Mouse (Mus musculus) kidney, embryonic 16.5 days (tissue): ENCODE measurements around the gene Sgk1. TPM values are rescaled to one million over a fixed set of nuclear protein-coding genes. Genes with fewer than 3 reads are reported as not detected.

Source experiments
- ATAC-seq: fragments of 200-750 bp; cut with Nextera tagmentation; 2 replicates; pipeline ENCODE4 v1.8.0; 2017; ENCODE audit warnings: moderate TSS enrichment; ENCODE audit not compliant: low FRiP score, low TSS enrichment
- H3K27ac ChIP-seq: fragments of 300-500 bp; sonication (generic); 2 replicates; pipeline ENCODE4 v1.5.1; 2014; ENCODE audit warnings: low read length
- H3K27me3 ChIP-seq: fragments of 300-500 bp; sonication (generic); 2 replicates; pipeline ENCODE4 v1.6.1; 2014; ENCODE audit warnings: low read length, control low read depth, mixed read lengths; ENCODE audit not compliant: insufficient read depth
- H3K36me3 ChIP-seq: fragments of 300-500 bp; sonication (generic); 2 replicates; pipeline ENCODE4 v1.6.1; 2014; ENCODE audit warnings: low read length, control low read depth, mixed read lengths; ENCODE audit not compliant: insufficient read depth
- H3K4me1 ChIP-seq: fragments of 300-500 bp; sonication (generic); 2 replicates; pipeline ENCODE4 v1.6.1; 2014; ENCODE audit warnings: low read length, control low read depth, mixed read lengths; ENCODE audit not compliant: insufficient read depth
- H3K4me2 ChIP-seq: fragments of 300-500 bp; sonication (generic); replicated peaks from 2 replicates; pipeline ENCODE4 v1.6.1; 2014; ENCODE audit warnings: low read depth, low read length
- H3K4me3 ChIP-seq: fragments of 300-500 bp; sonication (generic); 2 replicates; pipeline ENCODE4 v1.5.1; 2014; ENCODE audit warnings: mild to moderate bottlenecking, low read length
- H3K9ac ChIP-seq: fragments of 300-500 bp; sonication (generic); replicated peaks from 2 replicates; pipeline ENCODE4 v1.6.1; 2014; ENCODE audit warnings: low read length
- H3K9me3 ChIP-seq: fragments of 300-500 bp; sonication (generic); 2 replicates; pipeline ENCODE4 v1.6.1; 2016; ENCODE audit warnings: low read length, control low read depth
- WGBS: fragments of 180-500 bp; shearing (Covaris S2); extraction: QIAGEN DNeasy Blood & Tissue Kit; methylation state at CpG from one replicate; pipeline ENCODE4 v1.1.7; 2014; 5-methylcytosine and 5-hydroxymethylcytosine counted together
- polyA plus RNA-seq: library from polyadenylated mRNA; unstranded; fragments of >200 nt; fragmentation: Nextera tagmentation; extraction: Ambion mirVana; gene quantifications from 2 replicates; pipeline ENCODE4 v1.2.1, GENCODE M21; 2015

Gene Sgk1
- polyA plus RNA-seq, 1 experiment from 2014 or later: 105 TPM

DNA sequence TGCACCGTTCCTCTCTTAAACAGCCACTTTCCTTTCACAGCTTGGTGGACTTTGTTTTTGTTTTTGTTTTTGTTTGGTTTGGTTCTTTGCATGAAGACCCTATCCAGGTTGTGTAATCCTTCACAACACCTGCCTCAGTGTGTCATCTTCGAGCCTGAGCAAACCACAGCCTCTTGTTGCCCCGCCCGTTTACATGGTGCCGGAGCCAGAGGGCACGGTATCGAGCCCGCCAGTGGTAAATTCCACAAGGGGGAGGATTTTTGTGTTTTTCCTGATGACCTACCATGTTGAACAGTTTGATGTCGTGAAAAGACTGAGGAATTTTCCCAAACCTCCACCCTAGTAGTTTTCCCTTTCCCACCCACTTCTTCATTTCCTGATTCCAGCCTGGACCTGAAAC lies 35.6 kb upstream of the Sgk1 start:
- no peaks in the 10 kb centered on the region; the same call in 1 of the 2 replicates for H3K4me1 ChIP-seq
- no peaks in the 10 kb centered on the region for H3K36me3 ChIP-seq
- WGBS: 89% methylated on average over 9 of the region's 9 CpGs
- ATAC-seq: no peak
- H3K9me3 ChIP-seq: no peaks in the 10 kb centered on the region
- no peaks in the 10 kb centered on the region for H3K27me3 ChIP-seq
- H3K9ac ChIP-seq: no peak overlapping the region
- no peak overlapping the region for H3K4me2 ChIP-seq
- H3K27ac ChIP-seq: no peak overlapping the region
- H3K4me3 ChIP-seq: no peak overlapping the region

GRCm38 (mm10) chr10:21847026-21847820 lies 34.8 kb upstream of the Sgk1 start:
- Histone ChIP-seq H3K4me1 (no peaks in the 10 kb centered on the region; the same call in 1 of the 2 replicates), H3K27ac (no peak overlapping the region), H3K4me3 (no peak overlapping the region), H3K9ac (no peak overlapping the region), H3K27me3 (no peaks in the 10 kb centered on the region), H3K9me3 (no peaks in the 10 kb centered on the region), H3K4me2 (no peak overlapping the region), H3K36me3 (no peaks in the 10 kb centered on the region)
- 86% methylated on average over 11 of the region's 11 CpGs for WGBS
- ATAC-seq: no peak

GRCm38 (mm10) chr10:21847931-21848670 lies 33.9 kb upstream of the Sgk1 start:
- no peak for ATAC-seq
- no peaks in the 10 kb centered on the region for H3K9me3 ChIP-seq
- H3K4me1 ChIP-seq: no peaks in the 10 kb centered on the region; the same call in 1 of the 2 replicates
- H3K4me2 ChIP-seq: no peak overlapping the region
- no peaks in the 10 kb centered on the region for H3K27me3 ChIP-seq
- H3K27ac ChIP-seq: no peak overlapping the region
- 74% methylated on average over 16 of the region's 16 CpGs for WGBS
- H3K4me3 ChIP-seq: no peak overlapping the region
- no peak overlapping the region for H3K9ac ChIP-seq
- H3K36me3 ChIP-seq: no peaks in the 10 kb centered on the region

DNA sequence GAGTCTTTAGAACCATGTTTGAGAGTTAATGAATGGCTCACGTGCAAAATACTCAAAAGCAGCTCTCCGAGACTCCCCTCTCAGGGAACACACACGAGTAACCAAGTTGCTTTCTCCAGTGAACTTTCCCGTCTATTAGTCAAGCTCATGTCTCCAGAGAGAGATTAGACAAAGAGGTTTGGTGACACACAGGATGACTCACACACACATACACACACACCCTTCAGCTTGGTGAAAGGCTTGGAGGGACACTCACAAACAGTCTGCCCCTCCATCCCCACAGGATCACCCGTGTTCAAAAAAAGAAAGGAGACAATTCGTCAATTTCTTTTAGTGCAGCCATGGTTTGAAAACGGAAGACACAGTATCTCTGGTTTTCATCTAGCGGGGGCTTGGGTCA lies 32.7 kb upstream of the Sgk1 start:
- no peak for ATAC-seq
- no peak overlapping the region for H3K9ac ChIP-seq
- no peak overlapping the region for H3K4me2 ChIP-seq
- H3K36me3 ChIP-seq: no peaks in the 10 kb centered on the region
- no peak overlapping the region for H3K4me3 ChIP-seq
- H3K27ac ChIP-seq: no peak overlapping the region
- no peaks in the 10 kb centered on the region; the same call in 1 of the 2 replicates for H3K4me1 ChIP-seq
- no peaks in the 10 kb centered on the region for H3K9me3 ChIP-seq
- no peaks in the 10 kb centered on the region for H3K27me3 ChIP-seq
- WGBS: 80% methylated on average over 8 of the region's 8 CpGs

DNA sequence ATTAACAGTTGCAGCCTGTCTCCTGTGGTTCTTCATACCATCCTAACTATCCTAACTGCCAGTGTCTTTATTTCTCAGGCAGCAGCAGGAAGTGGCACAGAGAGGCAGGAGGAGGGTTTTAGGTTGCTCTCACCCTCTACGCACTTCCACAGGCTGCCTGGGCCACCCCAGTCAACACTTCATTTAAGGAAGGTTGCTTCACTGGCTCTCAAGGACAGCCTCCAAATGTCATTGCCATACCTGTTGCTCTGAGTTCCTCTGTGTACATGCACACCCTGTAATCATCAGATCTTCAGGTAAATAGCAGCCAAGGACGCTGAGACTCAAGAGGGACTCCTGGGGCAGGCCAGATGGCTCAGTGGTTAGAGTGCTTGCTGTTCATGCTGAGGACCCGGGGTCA lies 31.7 kb upstream of the Sgk1 start:
- Histone ChIP-seq H3K9me3 (no peaks in the 10 kb centered on the region), H3K27ac (no peak overlapping the region), H3K4me3 (no peak overlapping the region), H3K36me3 (no peaks in the 10 kb centered on the region), H3K4me2 (no peak overlapping the region), H3K4me1 (no peaks in the 10 kb centered on the region; the same call in 1 of the 2 replicates), H3K9ac (no peak overlapping the region), H3K27me3 (no peaks in the 10 kb centered on the region)
- WGBS: 85% methylated on average over 3 of the region's 3 CpGs
- no peak for ATAC-seq

DNA sequence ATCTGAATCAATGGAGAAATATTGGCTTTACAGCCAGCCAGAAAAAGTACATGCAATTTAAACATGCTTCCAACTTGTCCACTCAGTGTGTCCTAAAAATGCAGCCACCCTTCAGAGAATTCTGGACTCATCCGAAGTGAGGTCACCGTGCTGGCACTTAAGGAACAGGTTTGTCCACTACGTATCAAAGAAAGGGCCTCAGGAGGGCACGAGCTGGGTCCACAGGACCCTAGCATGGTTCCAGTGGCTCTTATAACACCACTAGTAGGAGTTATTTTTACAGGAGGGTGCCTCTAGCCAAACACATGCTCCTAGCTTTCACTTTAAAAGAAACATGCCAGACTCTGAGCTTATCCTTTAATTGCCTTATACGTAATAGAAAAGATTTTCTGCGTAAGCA lies 28.9 kb upstream of the Sgk1 start:
- H3K9me3 ChIP-seq: no peaks in the 10 kb centered on the region
- no peak overlapping the region for H3K9ac ChIP-seq
- 87% methylated on average over 6 of the region's 6 CpGs for WGBS
- H3K4me1 ChIP-seq: no peaks in the 10 kb centered on the region; the same call in 1 of the 2 replicates
- ATAC-seq: no peak
- H3K4me3 ChIP-seq: no peak overlapping the region
- H3K36me3 ChIP-seq: no peaks in the 10 kb centered on the region
- H3K27me3 ChIP-seq: no peaks in the 10 kb centered on the region
- no peak overlapping the region for H3K27ac ChIP-seq
- H3K4me2 ChIP-seq: no peak overlapping the region

DNA sequence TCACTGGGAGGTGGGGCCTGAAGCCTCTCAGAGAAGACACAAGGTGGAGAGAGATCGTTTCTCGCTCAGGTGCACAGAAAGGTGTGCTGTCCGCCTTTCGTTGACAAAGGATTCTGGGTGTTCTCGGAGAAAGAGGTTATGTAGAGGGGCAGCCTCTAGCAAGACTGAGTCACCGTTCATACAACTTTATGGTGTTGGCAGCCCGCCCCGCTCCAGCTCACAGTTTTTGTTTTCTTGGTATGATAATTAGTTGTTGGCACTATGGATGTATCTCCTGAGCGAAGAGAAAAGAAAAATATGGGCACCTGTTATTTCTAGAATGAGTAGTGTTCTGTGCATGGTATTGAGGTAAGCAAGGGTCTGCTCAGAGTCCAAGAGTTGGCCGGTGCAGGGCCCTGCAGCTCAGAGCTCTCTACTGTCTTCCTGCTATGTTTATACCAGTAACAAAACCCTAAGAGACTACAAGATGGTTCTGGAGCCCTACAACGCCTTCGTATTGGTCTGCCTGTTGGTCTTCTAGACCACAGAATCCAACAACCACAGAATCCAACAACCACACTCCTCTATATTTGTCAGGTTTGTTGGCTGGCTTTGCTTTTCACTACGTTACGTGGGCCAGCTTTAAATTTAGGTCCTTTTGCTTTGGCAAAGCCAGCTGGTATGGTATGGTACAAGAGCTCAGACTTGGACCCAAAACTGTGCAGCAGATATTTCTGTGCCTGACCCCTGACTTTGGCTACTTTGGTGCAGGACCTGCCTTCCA lies 28.2 kb upstream of the Sgk1 start:
- no peak overlapping the region for H3K9ac ChIP-seq
- no peak for ATAC-seq
- no peak overlapping the region for H3K27ac ChIP-seq
- H3K9me3 ChIP-seq: no peaks in the 10 kb centered on the region
- no peaks in the 10 kb centered on the region for H3K27me3 ChIP-seq
- no peak overlapping the region for H3K4me2 ChIP-seq
- no peaks in the 10 kb centered on the region for H3K36me3 ChIP-seq
- no peak overlapping the region for H3K4me3 ChIP-seq
- WGBS: 88% methylated on average over 14 of the region's 14 CpGs
- H3K4me1 ChIP-seq: no peaks in the 10 kb centered on the region; the same call in 1 of the 2 replicates

GRCm38 (mm10) chr10:21855338-21855737 lies 26.6 kb upstream of the Sgk1 start:
- Histone ChIP-seq H3K36me3 (no peaks in the 10 kb centered on the region), H3K27me3 (no peaks in the 10 kb centered on the region), H3K27ac (no peak overlapping the region), H3K4me1 (no peaks in the 10 kb centered on the region), H3K9ac (no peak overlapping the region), H3K4me3 (no peak overlapping the region), H3K4me2 (no peak overlapping the region), H3K9me3 (no peaks in the 10 kb centered on the region)
- 86% methylated on average over 7 of the region's 7 CpGs for WGBS
- no peak for ATAC-seq

GRCm38 (mm10) chr10:21857676-21858075 lies 24.3 kb upstream of the Sgk1 start:
- Histone ChIP-seq H3K9me3 (no peaks in the 10 kb centered on the region), H3K9ac (no peak overlapping the region), H3K4me2 (no peak overlapping the region), H3K27ac (no peak overlapping the region), H3K36me3 (no peaks in the 10 kb centered on the region), H3K4me3 (no peak overlapping the region), H3K27me3 (no peaks in the 10 kb centered on the region), H3K4me1 (no peaks in the 10 kb centered on the region)
- 0 out of 2 replicates have a peak, but pooled peaks have one; percentile 59 for ATAC-seq
- WGBS: 62% methylated on average over 10 of the region's 10 CpGs
